Mouse (Mus musculus) stomach, embryonic 16.5 days (tissue): ENCODE measurements around the gene AA467197. TPM values are rescaled to one million over a fixed set of nuclear protein-coding genes. Genes with fewer than 3 reads are reported as not detected.

Experiments used
- ATAC-seq: fragments of 200-750 bp; cut with Nextera tagmentation; 2 replicates; pipeline ENCODE4 v1.8.0; 2017; ENCODE audit warnings: moderate number of reproducible peaks, moderate TSS enrichment; ENCODE audit not compliant: insufficient read depth, low FRiP score
- H3K27ac ChIP-seq: fragments of 300-500 bp; sonication (generic); 2 replicates; pipeline ENCODE4 v1.5.1; 2014; ENCODE audit warnings: low read length
- H3K27me3 ChIP-seq: fragments of 300-500 bp; sonication (generic); 2 replicates; pipeline ENCODE4 v1.6.1; 2014; ENCODE audit warnings: low read length, control low read depth, mixed read lengths; ENCODE audit not compliant: control insufficient read depth, insufficient read depth
- H3K36me3 ChIP-seq: fragments of 300-500 bp; sonication (generic); 2 replicates; pipeline ENCODE4 v1.6.1; 2014; ENCODE audit warnings: low read length; ENCODE audit not compliant: control insufficient read depth, insufficient read depth
- H3K4me1 ChIP-seq: fragments of 300-500 bp; sonication (generic); 2 replicates; pipeline ENCODE4 v1.6.1; 2014; ENCODE audit warnings: low read length, control low read depth, mixed read lengths; ENCODE audit not compliant: control insufficient read depth, insufficient read depth
- H3K4me2 ChIP-seq: fragments of 300-500 bp; sonication (generic); 2 replicates; pipeline ENCODE4 v1.6.1; 2014; ENCODE audit warnings: low read depth, low read length, mixed read lengths
- H3K4me3 ChIP-seq: fragments of 300-500 bp; sonication (generic); replicated peaks from 2 replicates; pipeline ENCODE4 v1.5.1; 2014; ENCODE audit warnings: mild to moderate bottlenecking, low read length
- H3K9ac ChIP-seq: fragments of 300-500 bp; sonication (generic); 2 replicates; pipeline ENCODE4 v1.6.1; 2014; ENCODE audit warnings: low read length
- H3K9me3 ChIP-seq: fragments of 300-500 bp; sonication (generic); replicated peaks from 2 replicates; pipeline ENCODE4 v1.6.1; 2016; ENCODE audit warnings: low read length, control low read depth; ENCODE audit not compliant: control insufficient read depth
- WGBS: fragments of 180-500 bp; shearing (Covaris S2); extraction: QIAGEN DNeasy Blood & Tissue Kit; methylation state at CpG from one replicate; pipeline ENCODE4 v1.1.7; 2014; 5-methylcytosine and 5-hydroxymethylcytosine counted together
- polyA plus RNA-seq: library from polyadenylated mRNA; unstranded; fragments of >200 nt; fragmentation: Nextera tagmentation; extraction: Ambion mirVana; gene quantifications from 2 replicates; pipeline ENCODE4 v1.2.1, GENCODE M21; 2015

AA467197 gene
- polyA plus RNA-seq, 1 experiment from 2014 or later = 34.1 TPM

DNA sequence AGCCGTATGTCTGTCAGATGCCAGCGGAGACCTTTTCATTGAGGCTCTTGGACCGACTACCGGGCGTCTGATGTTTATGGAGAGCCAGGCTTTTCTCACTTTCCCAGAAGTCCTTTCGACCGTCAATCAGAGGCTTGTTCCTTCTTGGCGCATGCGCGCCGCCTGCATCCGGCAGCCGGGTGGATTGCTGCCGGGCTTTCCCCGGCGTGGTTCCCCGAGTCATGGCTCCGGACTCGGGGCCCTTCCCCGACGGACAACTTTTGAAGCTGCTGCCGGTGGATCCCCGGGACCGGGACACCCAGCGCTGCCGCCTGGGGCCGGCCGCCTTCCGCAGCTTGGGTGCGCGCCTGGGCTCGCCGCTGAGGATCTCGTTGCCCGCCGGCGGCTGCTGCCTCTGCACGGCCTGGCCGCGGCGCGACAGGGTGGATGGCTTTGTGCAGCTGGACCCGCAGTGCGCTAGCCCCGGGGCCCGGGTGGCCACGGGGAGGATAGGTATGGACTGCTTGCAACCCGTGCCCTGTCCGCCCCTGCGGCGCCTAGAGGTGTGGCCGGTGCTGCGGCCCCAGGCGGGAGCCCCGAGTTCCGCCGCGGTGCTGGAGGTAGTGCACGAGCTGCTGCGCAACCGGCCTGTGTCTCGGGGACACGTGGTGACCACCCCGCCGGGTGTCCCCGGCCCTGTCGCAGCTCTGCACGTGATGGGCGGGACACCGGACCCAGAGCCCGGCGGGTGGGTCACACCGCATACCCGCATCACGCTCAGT, 6.1 kb upstream of the AA467197 start:
- peak overlapping the region; percentile 90 for H3K4me2 ChIP-seq
- no peaks in the 10 kb centered on the region for H3K27me3 ChIP-seq
- 0% methylated on average over 75 of the region's 75 CpGs for WGBS
- no peaks in the 10 kb centered on the region for H3K9me3 ChIP-seq
- peak overlapping the region; percentile 86 for H3K4me3 ChIP-seq
- peak overlapping the region; percentile 96 for H3K9ac ChIP-seq
- H3K36me3 ChIP-seq = no peaks in the 10 kb centered on the region
- H3K4me1 ChIP-seq = peaks cover 7% of the 10 kb centered on the region; the same call in 1 of the 2 replicates
- peak overlapping the region; percentile 82 for H3K27ac ChIP-seq
- peak; percentile 82 for ATAC-seq

DNA sequence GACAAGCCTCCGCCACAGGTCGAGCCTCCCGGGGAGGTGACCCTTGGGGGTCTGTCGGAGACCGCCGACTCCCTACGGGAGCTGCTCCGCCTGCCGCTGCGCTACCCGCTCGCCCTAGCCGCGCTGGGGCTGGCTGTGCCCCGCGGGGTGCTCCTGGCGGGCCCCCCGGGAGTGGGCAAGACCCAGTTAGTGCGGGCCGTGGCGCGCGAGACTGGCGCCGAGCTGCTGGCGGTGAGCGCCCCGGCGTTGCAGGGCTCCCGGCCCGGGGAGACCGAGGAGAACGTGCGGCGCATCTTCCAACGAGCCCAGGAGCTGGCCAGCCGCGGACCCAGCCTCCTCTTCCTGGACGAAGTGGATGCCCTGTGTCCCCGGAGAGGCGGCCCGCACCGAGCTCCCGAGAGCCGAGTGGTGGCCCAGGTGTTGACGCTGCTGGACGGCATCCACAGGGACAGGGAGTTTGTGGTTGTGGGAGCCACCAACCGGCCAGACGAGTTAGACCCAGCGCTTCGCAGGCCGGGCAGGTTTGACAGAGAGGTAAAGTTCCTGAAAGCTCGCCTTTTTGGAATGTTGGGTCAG, 5.5 kb upstream of the AA467197 start:
- Histone ChIP-seq H3K36me3 (no peaks in the 10 kb centered on the region), H3K4me3 (peak overlapping the region; percentile 86), H3K9me3 (no peaks in the 10 kb centered on the region), H3K9ac (peak overlapping the region; percentile 96), H3K4me1 (peaks cover 7% of the 10 kb centered on the region; the same call in 1 of the 2 replicates), H3K27me3 (no peaks in the 10 kb centered on the region), H3K27ac (peak overlapping the region; percentile 82), H3K4me2 (peak overlapping the region; percentile 90)
- peak; percentile 56 for ATAC-seq
- WGBS = under 1% methylated on average over 53 of the region's 53 CpGs

DNA sequence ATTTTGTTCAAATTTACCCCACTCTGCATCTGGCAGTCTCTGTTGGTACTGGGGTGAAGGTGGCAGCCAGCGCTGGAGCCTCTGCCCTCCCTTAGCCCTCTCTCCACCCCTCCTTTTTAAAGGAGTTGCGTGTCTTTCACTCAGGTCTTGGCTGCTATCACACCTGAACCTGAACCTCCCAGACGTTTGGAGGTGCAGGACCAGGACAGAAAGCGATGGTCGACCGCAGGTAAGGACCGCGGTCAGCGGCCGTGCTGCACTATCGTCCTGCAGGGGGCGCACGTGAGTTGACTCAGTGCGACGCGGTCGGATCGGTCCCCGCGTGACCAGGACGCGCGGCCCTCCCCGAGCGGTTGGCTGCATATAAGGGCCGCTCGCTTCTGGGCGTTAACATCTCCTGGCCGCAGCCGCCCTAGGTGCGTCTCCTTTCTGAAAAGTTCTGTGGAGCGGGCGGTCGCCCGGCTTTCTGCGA, 776 bp downstream of the AA467197 start:
- peak; percentile 76 for ATAC-seq
- WGBS = 1% methylated on average over 36 of the region's 36 CpGs
- peak overlapping the region; percentile 48; the same call in 1 of the 2 replicates for H3K9ac ChIP-seq

DNA sequence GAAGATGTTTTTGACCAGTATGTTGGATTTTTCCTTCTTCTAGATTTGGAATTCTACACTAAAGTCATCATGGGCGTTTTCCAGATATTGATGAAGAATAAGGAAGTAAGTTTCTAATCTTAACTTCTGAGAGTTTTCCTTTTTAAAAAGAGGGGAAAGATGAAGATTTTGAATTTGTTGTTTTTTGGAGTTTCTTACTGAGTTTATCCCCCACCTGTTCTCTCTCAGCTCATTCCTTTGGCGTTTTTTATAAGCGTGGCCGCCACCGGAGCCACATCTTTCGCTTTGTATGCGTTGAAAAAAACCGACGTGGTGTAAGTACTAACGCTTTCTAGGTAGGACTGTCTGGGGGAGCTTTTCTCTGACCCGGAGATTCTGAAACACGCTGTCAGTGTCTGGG, 1.2 kb downstream of the AA467197 start:
- H3K27me3 ChIP-seq = no peaks in the 10 kb centered on the region
- H3K9ac ChIP-seq = peak overlapping the region; percentile 48; the same call in 1 of the 2 replicates
- no peaks in the 10 kb centered on the region for H3K9me3 ChIP-seq
- H3K4me3 ChIP-seq = peak overlapping the region; percentile 44
- peak overlapping the region; percentile 55 for H3K4me2 ChIP-seq
- no peaks in the 10 kb centered on the region for H3K36me3 ChIP-seq
- no peaks in the 10 kb centered on the region for H3K4me1 ChIP-seq
- no peak overlapping the region for H3K27ac ChIP-seq
- ATAC-seq = no peak
- WGBS = 29% methylated on average over 12 of the region's 12 CpGs

More for the DNA sequence above, 776 bp downstream of the AA467197 start:
- Histone ChIP-seq H3K4me2 (peak overlapping the region; percentile 55), H3K9me3 (no peaks in the 10 kb centered on the region), H3K4me1 (no peaks in the 10 kb centered on the region), H3K4me3 (peak overlapping the region; percentile 44), H3K27me3 (no peaks in the 10 kb centered on the region), H3K27ac (no peak overlapping the region), H3K36me3 (no peaks in the 10 kb centered on the region)

DNA sequence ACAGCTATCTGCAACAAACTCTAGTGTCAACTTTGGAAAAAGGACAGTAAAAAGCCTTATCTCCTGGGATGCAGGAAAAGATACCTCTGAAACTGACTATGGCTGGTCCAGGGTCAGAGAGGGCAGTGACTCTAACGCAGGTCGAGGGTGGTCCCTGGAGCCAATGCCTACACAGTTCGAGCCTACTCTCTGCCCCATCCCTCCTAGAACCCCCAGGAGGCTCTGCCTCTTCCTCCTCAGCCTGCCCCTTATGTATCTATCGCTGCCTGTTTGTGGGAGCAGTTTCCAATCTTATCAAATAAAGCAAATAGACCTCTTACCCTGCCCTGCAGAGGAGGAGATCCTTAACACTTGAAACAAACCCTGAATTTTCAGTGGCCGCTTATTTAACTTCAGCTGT, 1.9 kb downstream of the AA467197 start:
- Histone ChIP-seq H3K4me2 (no peak overlapping the region), H3K27me3 (no peaks in the 10 kb centered on the region), H3K9ac (no peak overlapping the region), H3K4me1 (no peaks in the 10 kb centered on the region), H3K27ac (no peak overlapping the region), H3K36me3 (no peaks in the 10 kb centered on the region), H3K9me3 (no peaks in the 10 kb centered on the region), H3K4me3 (peak overlapping the region; percentile 12; the same call in 1 of the 2 replicates)
- ATAC-seq = no peak
- 33% methylated on average over 5 of the region's 5 CpGs for WGBS

DNA sequence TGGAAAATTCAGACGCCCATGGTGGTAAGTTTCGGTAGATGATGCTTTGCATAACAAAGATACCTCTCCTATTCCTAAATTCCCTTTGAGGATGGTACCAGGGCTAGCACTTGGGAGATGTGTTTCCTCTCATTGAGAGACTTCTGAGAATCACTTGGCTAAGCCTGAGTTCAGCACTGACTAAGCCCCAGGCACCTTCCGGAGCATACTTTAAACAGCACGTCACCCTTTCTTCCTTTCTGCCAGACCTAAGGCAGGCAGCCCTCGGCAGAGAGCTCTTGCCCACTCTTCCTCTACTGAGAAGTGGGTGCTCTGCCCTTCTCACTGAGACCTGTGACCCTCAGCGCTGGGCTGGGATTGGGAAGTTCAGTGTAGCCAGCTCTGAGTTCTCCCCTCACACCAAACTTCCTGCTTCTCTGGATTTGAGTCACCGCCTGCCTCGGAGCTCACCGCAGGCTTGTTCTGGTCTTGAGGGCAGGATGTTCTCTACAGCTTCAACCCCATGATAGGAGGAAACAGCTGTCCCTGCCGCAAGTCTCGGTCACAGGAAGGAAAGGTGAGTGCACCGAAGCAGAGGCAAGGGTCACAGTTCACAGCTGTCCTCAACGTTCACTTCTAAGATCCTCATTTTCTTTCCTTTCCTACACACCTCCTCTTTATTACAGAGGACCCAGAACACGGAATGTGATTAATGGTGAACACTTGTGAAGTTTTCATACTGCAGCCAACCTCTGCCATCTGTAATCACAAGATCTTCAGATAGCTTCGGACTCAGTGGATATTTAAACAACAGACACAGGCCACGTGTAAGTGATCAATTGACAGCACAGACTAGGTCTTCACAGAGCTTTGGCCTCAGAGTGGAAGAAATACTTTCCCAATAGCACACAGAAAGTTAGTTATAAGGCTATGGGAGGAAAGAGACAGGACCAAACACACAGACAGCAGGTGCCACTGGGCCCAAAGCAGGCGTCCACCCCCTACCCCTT, 15.6 kb downstream of the AA467197 start:
- H3K4me2 ChIP-seq = no peak overlapping the region
- no peak for ATAC-seq

DNA sequence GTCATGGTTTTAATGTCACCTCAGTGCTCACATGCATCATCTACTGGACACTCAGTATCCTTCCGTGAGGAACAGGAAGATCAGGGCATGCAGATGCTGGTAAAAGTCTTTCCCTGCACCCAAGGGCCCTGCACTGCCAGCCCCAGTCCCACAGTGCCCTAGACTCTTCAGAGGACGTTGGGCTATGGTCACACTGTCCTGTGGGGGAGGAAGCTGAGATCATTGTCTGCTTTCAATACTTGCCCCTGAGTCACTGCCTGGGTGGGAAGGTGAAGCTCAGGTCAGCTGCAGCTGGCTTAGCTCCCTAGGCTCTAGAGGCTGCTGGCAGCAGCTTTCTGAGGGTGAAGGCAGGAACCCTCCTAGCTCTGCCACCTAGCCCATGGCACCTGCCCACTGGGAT, 19.3 kb downstream of the AA467197 start:
- Histone ChIP-seq H3K27me3 (no peaks in the 10 kb centered on the region), H3K9ac (no peak overlapping the region), H3K4me2 (no peak overlapping the region), H3K9me3 (no peaks in the 10 kb centered on the region), H3K36me3 (no peaks in the 10 kb centered on the region), H3K27ac (peak overlapping the region; percentile 33; the same call in 1 of the 2 replicates), H3K4me3 (no peak overlapping the region), H3K4me1 (no peaks in the 10 kb centered on the region)
- ATAC-seq = no peak
- 41% methylated on average over 2 of the region's 2 CpGs for WGBS

More for the DNA sequence above, 15.6 kb downstream of the AA467197 start:
- 47% methylated on average over 17 of the region's 17 CpGs for WGBS
- Histone ChIP-seq H3K4me3 (no peak overlapping the region), H3K27ac (no peak overlapping the region; the same call in 1 of the 2 replicates), H3K4me1 (no peaks in the 10 kb centered on the region), H3K36me3 (no peaks in the 10 kb centered on the region), H3K9me3 (no peaks in the 10 kb centered on the region), H3K9ac (no peak overlapping the region), H3K27me3 (no peaks in the 10 kb centered on the region)

DNA sequence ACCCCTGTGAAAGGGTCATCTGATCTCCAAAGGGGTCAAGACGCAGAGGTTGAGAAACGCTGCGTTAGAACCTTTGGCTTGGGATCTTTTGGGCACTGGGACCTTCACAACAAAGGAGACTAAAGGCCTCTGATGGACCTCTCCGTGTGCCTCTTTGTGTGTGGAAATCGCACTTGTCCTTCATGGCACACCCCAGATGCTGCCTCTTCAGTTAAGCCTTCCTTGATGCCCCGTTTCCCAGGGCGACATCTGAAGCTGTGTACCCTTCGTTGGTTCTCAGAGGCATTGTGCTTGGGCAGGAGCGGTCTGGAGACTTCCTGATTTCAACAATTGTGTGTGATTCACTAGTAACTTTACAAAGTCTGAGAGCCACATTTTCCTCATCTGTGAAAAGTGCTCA, 20.0 kb downstream of the AA467197 start:
- H3K9me3 ChIP-seq = no peaks in the 10 kb centered on the region
- no peaks in the 10 kb centered on the region for H3K27me3 ChIP-seq
- no peaks in the 10 kb centered on the region for H3K4me1 ChIP-seq
- no peak overlapping the region for H3K4me2 ChIP-seq
- no peak overlapping the region for H3K9ac ChIP-seq
- no peaks in the 10 kb centered on the region for H3K36me3 ChIP-seq
- ATAC-seq = no peak
- no peak overlapping the region for H3K4me3 ChIP-seq
- 48% methylated on average over 9 of the region's 9 CpGs for WGBS
- peak overlapping the region; percentile 92; the same call in 1 of the 2 replicates for H3K27ac ChIP-seq
